ENCODE assay signal across 10 mouse cellular contexts in genomic region chr2:164403396-164404081, GRCm38 (mm10). TPM values are rescaled to one million over a fixed set of nuclear protein-coding genes. Genes with fewer than 3 reads are reported as not detected.
DNase-seq lines count a peak whose midpoint lies in the region; ATAC-seq and TF ChIP-seq lines count a peak whose summit lies in the region.
"Had no signal": no experiment of that assay in that cellular context is flagged by ENCODE, and none has a peak within 500 bp of the region (broad histone marks: within the 10 kb centered on the region; RNA-seq: fewer than 3 reads in every experiment).

No protein-coding gene starts in this region.

- H3K4me2 ChIP-seq in hindbrain, embryonic 13.5 days: 0 out of 2 replicates have a peak overlapping the region, but pooled peaks have one; percentile 64
- no peak overlapping the region for H3K4me2 ChIP-seq in hindbrain, embryonic 16.5 days (ENCODE audit: low read length)
- H3K4me2 ChIP-seq in hindbrain, postnatal 0 days (ENCODE audit: low read depth, low read length): 0 out of 2 replicates have a peak overlapping the region, but pooled peaks have one; percentile 58
- H3K4me2 ChIP-seq in forebrain, embryonic 16.5 days (ENCODE audit: low read length): no peak overlapping the region

- H3K27ac ChIP-seq in hindbrain, embryonic 13.5 days: no peak overlapping the region
- no peak overlapping the region for H3K27ac ChIP-seq in hindbrain, embryonic 16.5 days (ENCODE audit: low read depth, low read length)
- no peak overlapping the region; the same call in 1 of the 2 replicates for H3K27ac ChIP-seq in hindbrain, postnatal 0 days
- no peak overlapping the region for H3K27ac ChIP-seq in forebrain, embryonic 16.5 days (ENCODE audit: low read length)
- H3K27ac ChIP-seq: heart, adult 2 months had no signal

- no peaks in the 10 kb centered on the region for H3K9me3 ChIP-seq in hindbrain, embryonic 13.5 days
- no peaks in the 10 kb centered on the region for H3K9me3 ChIP-seq in hindbrain, embryonic 16.5 days (ENCODE audit: control insufficient read depth, low read length)
- H3K9me3 ChIP-seq in hindbrain, postnatal 0 days (ENCODE audit: low read length): no peaks in the 10 kb centered on the region
- H3K9me3 ChIP-seq in forebrain, embryonic 16.5 days (ENCODE audit: control insufficient read depth, low read length): no peaks in the 10 kb centered on the region

- H3K27me3 ChIP-seq in hindbrain, embryonic 13.5 days: peaks cover 100% of the 10 kb centered on the region
- peaks cover 74% of the 10 kb centered on the region for H3K27me3 ChIP-seq in hindbrain, embryonic 16.5 days (replicated peaks; ENCODE audit: control insufficient read depth, insufficient read depth, low read length)
- H3K27me3 ChIP-seq in hindbrain, postnatal 0 days (ENCODE audit: insufficient read depth, low read length): peaks cover 75% of the 10 kb centered on the region
- peaks cover 90% of the 10 kb centered on the region for H3K27me3 ChIP-seq in forebrain, embryonic 16.5 days (replicated peaks; ENCODE audit: control insufficient read depth, insufficient read depth, low read length)
- H3K27me3 ChIP-seq: Patski had no signal

- H3K36me3 ChIP-seq in hindbrain, embryonic 13.5 days: no peaks in the 10 kb centered on the region
- H3K36me3 ChIP-seq in hindbrain, embryonic 16.5 days (ENCODE audit: control insufficient read depth, insufficient read depth, low read length): no peaks in the 10 kb centered on the region
- no peaks in the 10 kb centered on the region for H3K36me3 ChIP-seq in hindbrain, postnatal 0 days (ENCODE audit: insufficient read depth, low read length)
- H3K36me3 ChIP-seq in forebrain, embryonic 16.5 days (ENCODE audit: control insufficient read depth, insufficient read depth): no peaks in the 10 kb centered on the region

- H3K4me1 ChIP-seq in hindbrain, embryonic 13.5 days (replicated peaks): peaks cover 35% of the 10 kb centered on the region
- H3K4me1 ChIP-seq in hindbrain, embryonic 16.5 days (ENCODE audit: control insufficient read depth, insufficient read depth, low read depth, low read length): peaks cover 9% of the 10 kb centered on the region
- H3K4me1 ChIP-seq in hindbrain, postnatal 0 days (ENCODE audit: insufficient read depth, low read length): peaks cover 17% of the 10 kb centered on the region
- peaks cover 12% of the 10 kb centered on the region for H3K4me1 ChIP-seq in forebrain, embryonic 16.5 days (replicated peaks; ENCODE audit: control insufficient read depth, insufficient read depth, low read length)

- 0 out of 2 replicates have a peak, but pooled peaks have one; percentile 12 for ATAC-seq in cerebellum, adult (ENCODE audit: insufficient number of reproducible peaks, low FRiP score, low TSS enrichment)
- no peak for ATAC-seq in hindbrain, embryonic 13.5 days (ENCODE audit: low FRiP score)
- no peak for ATAC-seq in hindbrain, embryonic 16.5 days
- ATAC-seq in hindbrain, postnatal 0 days: peak; percentile 15; the same call in 1 of the 2 replicates
- no peak for ATAC-seq in forebrain, embryonic 16.5 days
- ATAC-seq: Patski had no signal

- DNase-seq in cerebellum, adult 9-11 months: no peak
- DNase-seq in hindbrain, postnatal 0 days (ENCODE audit: low spot score): no peak
- DNase-seq in lung, postnatal 10 days: peak; percentile 64
- no peak for DNase-seq in thymus, postnatal 36 days

- 11% methylated on average over 14 of the region's 14 CpGs for WGBS in hindbrain, embryonic 13.5 days
- 10% methylated on average over 14 of the region's 14 CpGs for WGBS in hindbrain, embryonic 16.5 days
- WGBS in hindbrain, postnatal 0 days: 12% methylated on average over 14 of the region's 14 CpGs
- 10% methylated on average over 14 of the region's 14 CpGs for WGBS in forebrain, embryonic 16.5 days

- no peak for TF ChIP-seq CTCF in hindbrain, postnatal 0 days (IDR thresholded peaks at IDR 0.05; ENCODE audit: low read depth)

- peak overlapping the region; percentile 9; the same call in 1 of the 2 replicates for H3K4me3 ChIP-seq in hindbrain, embryonic 13.5 days
- no peak overlapping the region for H3K4me3 ChIP-seq in hindbrain, embryonic 16.5 days (ENCODE audit: low read length)
- H3K4me3 ChIP-seq in hindbrain, postnatal 0 days (ENCODE audit: low read length): no peak overlapping the region
- no peak overlapping the region for H3K4me3 ChIP-seq in forebrain, embryonic 16.5 days (replicated peaks; ENCODE audit: low read length)

- H3K9ac ChIP-seq in hindbrain, embryonic 13.5 days: peak overlapping the region; percentile 63; the same call in 1 of the 2 replicates
- H3K9ac ChIP-seq in hindbrain, embryonic 16.5 days (ENCODE audit: low read depth, low read length): no peak overlapping the region
- H3K9ac ChIP-seq in hindbrain, postnatal 0 days (replicated peaks; ENCODE audit: low read length): no peak overlapping the region
- H3K9ac ChIP-seq in forebrain, embryonic 16.5 days (replicated peaks; ENCODE audit: low read depth, low read length): no peak overlapping the region

RNA-seq across cellular contexts. Expression of gene Rbpjl, which starts 0.6 kb away (rescaled TPM):
- 0.05 and 0.09 TPM in 2 replicates for polyA plus RNA-seq in hindbrain, embryonic 13.5 days (2015; fragmentation: Nextera tagmentation; extraction: Ambion mirVana)
- 0.06 and 0.15 TPM in 2 replicates for polyA plus RNA-seq in hindbrain, embryonic 16.5 days (2015; fragmentation: Nextera tagmentation; extraction: Ambion mirVana)
- 0.22 TPM in 1 of 2 replicates, not detected in the other for total RNA-seq in hindbrain, postnatal 0 days (2014; rRNA removed)
- polyA plus RNA-seq in hindbrain, postnatal 0 days (2015; fragmentation: Nextera tagmentation; extraction: Ambion mirVana): 0.14 and 0.21 TPM in 2 replicates
- polyA plus RNA-seq in forebrain, embryonic 16.5 days (2015; fragmentation: Nextera tagmentation; extraction: Ambion mirVana): 0.10 and 0.11 TPM in 2 replicates
- total RNA-seq: heart, adult 2 months had no signal

RNA-seq across cellular contexts. Expression of gene Matn4, which starts 1.4 kb away (rescaled TPM):
- 2.3 and 9.3 TPM in 2 replicates for polyA plus RNA-seq in hindbrain, embryonic 13.5 days (2015; fragmentation: Nextera tagmentation; extraction: Ambion mirVana)
- 3.8 TPM in 2 replicates for polyA plus RNA-seq in hindbrain, embryonic 16.5 days (2015; fragmentation: Nextera tagmentation; extraction: Ambion mirVana)
- total RNA-seq in hindbrain, postnatal 0 days (2014; rRNA removed): 4.9 and 8.2 TPM in 2 replicates
- polyA plus RNA-seq in hindbrain, postnatal 0 days (2015; fragmentation: Nextera tagmentation; extraction: Ambion mirVana): 4.7 and 5.0 TPM in 2 replicates
- polyA plus RNA-seq in forebrain, embryonic 16.5 days (2015; fragmentation: Nextera tagmentation; extraction: Ambion mirVana): 2.0 and 3.1 TPM in 2 replicates

RNA-seq across cellular contexts. Expression of gene Slpi, which starts 14.6 kb away (rescaled TPM):
- 0.49 and 0.92 TPM in 2 replicates for polyA plus RNA-seq in hindbrain, embryonic 13.5 days (2015; fragmentation: Nextera tagmentation; extraction: Ambion mirVana)
- polyA plus RNA-seq in hindbrain, embryonic 16.5 days (2015; fragmentation: Nextera tagmentation; extraction: Ambion mirVana): 0.66 and 0.75 TPM in 2 replicates
- 4.3 TPM in 1 of 2 replicates, not detected in the other for total RNA-seq in hindbrain, postnatal 0 days (2014; rRNA removed)
- 0.40 and 0.82 TPM in 2 replicates for polyA plus RNA-seq in hindbrain, postnatal 0 days (2015; fragmentation: Nextera tagmentation; extraction: Ambion mirVana)
- not detected in 2 replicates for polyA plus RNA-seq in forebrain, embryonic 16.5 days (2015; fragmentation: Nextera tagmentation; extraction: Ambion mirVana)

RNA-seq across cellular contexts. Expression of gene Sdc4, which starts 40.1 kb away (rescaled TPM):
- 9.0 and 9.7 TPM in 2 replicates for polyA plus RNA-seq in hindbrain, embryonic 13.5 days (2015; fragmentation: Nextera tagmentation; extraction: Ambion mirVana)
- 13.0 and 15.3 TPM in 2 replicates for polyA plus RNA-seq in hindbrain, embryonic 16.5 days (2015; fragmentation: Nextera tagmentation; extraction: Ambion mirVana)
- 31.1 and 34.1 TPM in 2 replicates for total RNA-seq in hindbrain, postnatal 0 days (2014; rRNA removed)
- polyA plus RNA-seq in hindbrain, postnatal 0 days (2015; fragmentation: Nextera tagmentation; extraction: Ambion mirVana): 36.7 and 39.5 TPM in 2 replicates
- 5.1 and 8.2 TPM in 2 replicates for polyA plus RNA-seq in forebrain, embryonic 16.5 days (2015; fragmentation: Nextera tagmentation; extraction: Ambion mirVana)

RNA-seq across cellular contexts. Expression of gene Sys1, which starts 53.2 kb away (rescaled TPM):
- polyA plus RNA-seq in hindbrain, embryonic 13.5 days (2015; fragmentation: Nextera tagmentation; extraction: Ambion mirVana): 84.3 and 85.3 TPM in 2 replicates
- polyA plus RNA-seq in hindbrain, embryonic 16.5 days (2015; fragmentation: Nextera tagmentation; extraction: Ambion mirVana): 89.7 and 95.6 TPM in 2 replicates
- total RNA-seq in hindbrain, postnatal 0 days (2014; rRNA removed): 165 and 315 TPM in 2 replicates
- 108 and 113 TPM in 2 replicates for polyA plus RNA-seq in hindbrain, postnatal 0 days (2015; fragmentation: Nextera tagmentation; extraction: Ambion mirVana)
- 69.5 and 76.9 TPM in 2 replicates for polyA plus RNA-seq in forebrain, embryonic 16.5 days (2015; fragmentation: Nextera tagmentation; extraction: Ambion mirVana)

Comparison
In these comparisons a context has a peak if more than half of its experiments do, and no peak if none do; other contexts are left out.
1. ATAC-seq: peak in cerebellum, adult (single experiment) and hindbrain, postnatal 0 days (single experiment); none in hindbrain, embryonic 13.5 days (single experiment), hindbrain, embryonic 16.5 days (single experiment) and forebrain, embryonic 16.5 days (single experiment).
2. H3K4me2 ChIP-seq: peak in hindbrain, embryonic 13.5 days (single experiment) and hindbrain, postnatal 0 days (single experiment); none in hindbrain, embryonic 16.5 days (single experiment) and forebrain, embryonic 16.5 days (single experiment).